Mouse (Mus musculus) olfactory bulb, adult 2 months (tissue): ENCODE results near the gene Gbp10.
"Not testable (repeated sequence)": the region's sequence is repeated elsewhere in the genome, so short reads cannot be mapped to it uniquely, and the experiment has no call there.

ENCODE experiments used
- CTCF ChIP-seq: fragments of 200-500 bp; IDR thresholded peaks from 2 replicates; pipeline ENCODE4 v1.5.1; 2012; ENCODE audit warnings: low read depth, mild to moderate bottlenecking, low read length, moderate library complexity; ENCODE audit not compliant: insufficient read depth
- POLR2A ChIP-seq: fragments of 200-500 bp; IDR thresholded peaks from 2 replicates; pipeline ENCODE4 v1.6.1; 2012; ENCODE audit warnings: mild to moderate bottlenecking, low read depth, low read length, moderate library complexity; ENCODE audit not compliant: insufficient read depth

DNA sequence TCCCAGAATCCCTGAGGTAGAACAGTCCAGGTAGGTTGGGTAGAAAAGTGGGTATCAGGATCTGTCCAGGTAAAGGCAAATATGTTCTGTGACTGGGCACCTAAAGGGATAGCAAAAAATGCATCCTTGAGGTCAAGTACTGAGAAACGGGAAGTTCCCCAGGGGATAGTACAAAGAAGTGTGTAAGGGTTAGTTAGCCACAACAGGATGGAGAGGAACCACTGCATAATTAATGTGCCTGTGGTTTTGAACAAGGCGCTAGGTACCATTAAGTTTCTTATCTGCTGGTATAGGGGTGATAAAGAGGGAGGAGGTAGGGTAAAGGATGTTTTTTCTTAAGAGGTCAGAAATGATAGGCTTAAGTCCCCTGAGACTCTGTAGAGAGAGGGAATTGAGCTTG lies 46.8 kb downstream of the Gbp10 start:
- TF ChIP-seq CTCF, POLR2A: not testable (repeated sequence)
